Mouse (Mus musculus) heart, adult 2 months (tissue): ENCODE results near the gene Ppp6r3.

Source experiments
- CTCF ChIP-seq: fragments of 200-600 bp; IDR thresholded peaks from 2 replicates; pipeline ENCODE4 v1.8.1; 2022; ENCODE audit warnings: antibody characterized with exemption, mild to moderate bottlenecking, moderate library complexity
- EP300 ChIP-seq: fragments of 200-500 bp; IDR thresholded peaks from 2 replicates; pipeline ENCODE4 v1.6.1; 2011; ENCODE audit warnings: low read depth, low read length, control low read depth; ENCODE audit not compliant: insufficient read depth
- POLR2A ChIP-seq: fragments of 200-500 bp; IDR thresholded peaks from 2 replicates; pipeline ENCODE4 v1.6.1; 2011; ENCODE audit warnings: mild to moderate bottlenecking, low read depth, low read length, control low read depth; ENCODE audit not compliant: insufficient read depth

GRCm38 (mm10) chr19:3577911-3578290 lies 2.4 kb upstream of the Ppp6r3 start:
- TF ChIP-seq EP300, result no peak
- TF ChIP-seq POLR2A, result no peak
- no peak for TF ChIP-seq CTCF
